Mouse (Mus musculus) embryonic facial prominence, embryonic 15.5 days (tissue): ENCODE data around the gene Tmem106c. TPM values are rescaled to one million over a fixed set of nuclear protein-coding genes. Genes with fewer than 3 reads are reported as not detected.
A peak's percentile ranks its signal among the peaks of the same experiment; 100 is the strongest.

ENCODE experiments used
- ATAC-seq: fragments of 200-750 bp; cut with Nextera tagmentation; 2 replicates; pipeline ENCODE4 v1.8.0; 2017; ENCODE audit warnings: low read depth, moderate TSS enrichment; ENCODE audit not compliant: insufficient number of reproducible peaks, low FRiP score, low TSS enrichment
- H3K27ac ChIP-seq: fragments of 300-500 bp; sonication (generic); replicated peaks from 2 replicates; pipeline ENCODE4 v1.5.1; 2015; ENCODE audit warnings: mild to moderate bottlenecking, inconsistent platforms
- H3K27me3 ChIP-seq: fragments of 300-500 bp; sonication (generic); 2 replicates; pipeline ENCODE4 v1.6.1; 2015; ENCODE audit warnings: inconsistent platforms
- H3K36me3 ChIP-seq: fragments of 300-500 bp; sonication (generic); 2 replicates; pipeline ENCODE4 v1.6.1; 2015; ENCODE audit warnings: mild to moderate bottlenecking, inconsistent platforms
- H3K4me1 ChIP-seq: fragments of 300-500 bp; sonication (generic); 2 replicates; pipeline ENCODE4 v1.6.1; 2015; ENCODE audit warnings: inconsistent platforms
- H3K4me2 ChIP-seq: fragments of 300-500 bp; sonication (generic); replicated peaks from 2 replicates; pipeline ENCODE4 v1.6.1; 2015; ENCODE audit warnings: mild to moderate bottlenecking, inconsistent platforms
- H3K4me3 ChIP-seq: fragments of 300-500 bp; sonication (generic); replicated peaks from 2 replicates; pipeline ENCODE4 v1.5.1; 2015; ENCODE audit warnings: mild to moderate bottlenecking, inconsistent platforms
- H3K9ac ChIP-seq: fragments of 300-500 bp; sonication (generic); 2 replicates; pipeline ENCODE4 v1.6.1; 2015; ENCODE audit warnings: inconsistent platforms
- H3K9me3 ChIP-seq: fragments of 300-500 bp; sonication (generic); replicated peaks from 2 replicates; pipeline ENCODE4 v1.6.1; 2016; ENCODE audit warnings: inconsistent platforms
- WGBS: fragments of 180-500 bp; shearing (Covaris S2); methylation state at CpG from one replicate; pipeline ENCODE4 v1.1.7; 2015; 5-methylcytosine and 5-hydroxymethylcytosine counted together
- polyA plus RNA-seq: library from polyadenylated mRNA; unstranded; fragments of >200 nt; fragmentation: Nextera tagmentation; extraction: Ambion mirVana; gene quantifications from 2 replicates; pipeline ENCODE4 v1.2.1, GENCODE M21; 2015

The Tmem106c gene
- polyA plus RNA-seq, 1 experiment from 2014 or later, result 60.8 TPM

DNA sequence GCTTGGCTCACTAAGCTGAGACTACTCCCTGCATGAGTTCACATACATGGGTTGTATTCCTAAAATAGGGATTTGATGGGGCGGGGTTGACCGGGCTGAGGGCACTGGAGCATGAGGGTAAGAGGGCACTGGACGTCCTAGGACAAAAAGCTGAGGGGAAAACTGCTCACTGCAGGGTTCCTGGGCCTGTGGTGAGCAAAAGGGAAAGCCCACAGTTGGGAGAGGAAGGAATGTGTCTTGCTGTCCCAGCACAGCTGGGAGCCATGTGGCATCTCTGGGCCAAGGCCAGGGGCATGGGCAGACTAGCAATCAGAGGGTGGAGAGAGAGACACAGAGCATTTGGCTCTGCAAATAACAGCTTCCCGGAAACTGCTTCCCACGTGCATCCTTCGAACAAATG is 25.4 kb upstream of the Tmem106c start:
- 48% methylated on average over 6 of the region's 6 CpGs for WGBS

GRCm38 (mm10) chr15:97940088-97940487 is 23.9 kb upstream of the Tmem106c start:
- ATAC-seq, result no peak
- WGBS, result 82% methylated on average over 2 of the region's 2 CpGs

More for the DNA sequence above, 25.4 kb upstream of the Tmem106c start:
- Histone ChIP-seq H3K27ac (no peak overlapping the region), H3K9me3 (no peaks in the 10 kb centered on the region), H3K36me3 (no peaks in the 10 kb centered on the region), H3K4me1 (peaks cover 6% of the 10 kb centered on the region; the same call in 1 of the 2 replicates), H3K4me2 (no peak overlapping the region), H3K27me3 (no peaks in the 10 kb centered on the region), H3K9ac (no peak overlapping the region), H3K4me3 (no peak overlapping the region)
- ATAC-seq, result peak; percentile 72

DNA sequence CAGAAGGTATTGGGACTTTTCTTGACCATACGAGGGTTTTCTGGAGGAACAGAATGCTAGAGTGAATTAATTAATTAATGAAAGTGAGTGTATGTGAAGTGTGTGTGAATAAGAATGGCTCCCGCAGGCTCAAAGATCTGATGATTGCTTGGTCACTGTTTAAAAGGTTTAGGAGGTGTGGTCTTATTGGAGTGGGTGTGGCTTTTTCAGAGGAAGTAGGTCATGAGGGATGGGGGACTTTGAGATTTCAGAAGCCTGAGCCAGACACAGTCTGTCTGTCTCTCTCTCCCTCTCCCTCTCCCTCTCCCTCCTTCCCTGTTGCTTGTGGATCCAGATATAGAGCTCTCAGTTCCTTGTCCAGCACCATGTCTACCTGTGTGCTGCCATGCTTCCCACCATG is 22.7 kb upstream of the Tmem106c start:
- Histone ChIP-seq H3K4me1 (peaks cover 6% of the 10 kb centered on the region; the same call in 1 of the 2 replicates), H3K4me2 (no peak overlapping the region), H3K27me3 (no peaks in the 10 kb centered on the region), H3K9ac (no peak overlapping the region), H3K4me3 (no peak overlapping the region), H3K9me3 (no peaks in the 10 kb centered on the region), H3K36me3 (no peaks in the 10 kb centered on the region), H3K27ac (no peak overlapping the region)
- 89% methylated on average over 2 of the region's 2 CpGs for WGBS
- ATAC-seq, result no peak

More at GRCm38 (mm10) chr15:97940088-97940487, 23.9 kb upstream of the Tmem106c start:
- Histone ChIP-seq H3K4me3 (no peak overlapping the region), H3K9ac (no peak overlapping the region), H3K4me2 (no peak overlapping the region), H3K9me3 (no peaks in the 10 kb centered on the region), H3K36me3 (no peaks in the 10 kb centered on the region), H3K4me1 (peaks cover 6% of the 10 kb centered on the region; the same call in 1 of the 2 replicates), H3K27me3 (no peaks in the 10 kb centered on the region), H3K27ac (no peak overlapping the region)

- Histone ChIP-seq H3K27ac (no peak overlapping the region), H3K36me3 (no peaks in the 10 kb centered on the region), H3K9ac (no peak overlapping the region), H3K4me1 (peaks cover 6% of the 10 kb centered on the region; the same call in 1 of the 2 replicates), H3K4me3 (no peak overlapping the region), H3K27me3 (no peaks in the 10 kb centered on the region), H3K4me2 (no peak overlapping the region), H3K9me3 (no peaks in the 10 kb centered on the region)
- WGBS, result 79% methylated on average over 8 of the region's 8 CpGs
- no peak for ATAC-seq
These were observed 21.5 kb upstream of the Tmem106c start for GRCm38 (mm10) chr15:97942538-97942937.

DNA sequence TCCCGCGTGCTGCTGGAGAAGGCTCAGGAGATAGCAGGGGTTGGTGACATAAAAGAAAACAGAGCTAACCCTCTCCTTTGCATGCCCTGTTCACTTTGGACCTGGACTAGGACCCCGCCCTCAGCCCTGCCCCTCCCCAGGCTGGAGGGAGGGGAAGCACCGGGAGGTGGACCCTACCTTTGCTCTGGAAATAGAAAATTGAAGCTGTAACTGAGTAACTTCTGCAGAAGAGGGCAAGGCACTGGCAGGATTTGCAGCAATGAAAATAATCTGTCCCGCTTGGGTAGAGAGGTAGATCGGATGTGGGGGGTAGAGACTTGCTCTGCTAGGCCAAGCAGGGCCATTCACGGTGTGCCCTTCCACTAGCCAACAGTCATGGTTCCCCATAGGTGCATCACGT is 20.6 kb upstream of the Tmem106c start:
- H3K36me3 ChIP-seq, result no peaks in the 10 kb centered on the region
- H3K27ac ChIP-seq, result no peak overlapping the region
- peaks cover 6% of the 10 kb centered on the region; the same call in 1 of the 2 replicates for H3K4me1 ChIP-seq
- 88% methylated on average over 8 of the region's 8 CpGs for WGBS
- no peak for ATAC-seq
- no peaks in the 10 kb centered on the region for H3K27me3 ChIP-seq
- H3K9me3 ChIP-seq, result no peaks in the 10 kb centered on the region
- H3K4me3 ChIP-seq, result no peak overlapping the region
- H3K9ac ChIP-seq, result no peak overlapping the region
- no peak overlapping the region for H3K4me2 ChIP-seq

DNA sequence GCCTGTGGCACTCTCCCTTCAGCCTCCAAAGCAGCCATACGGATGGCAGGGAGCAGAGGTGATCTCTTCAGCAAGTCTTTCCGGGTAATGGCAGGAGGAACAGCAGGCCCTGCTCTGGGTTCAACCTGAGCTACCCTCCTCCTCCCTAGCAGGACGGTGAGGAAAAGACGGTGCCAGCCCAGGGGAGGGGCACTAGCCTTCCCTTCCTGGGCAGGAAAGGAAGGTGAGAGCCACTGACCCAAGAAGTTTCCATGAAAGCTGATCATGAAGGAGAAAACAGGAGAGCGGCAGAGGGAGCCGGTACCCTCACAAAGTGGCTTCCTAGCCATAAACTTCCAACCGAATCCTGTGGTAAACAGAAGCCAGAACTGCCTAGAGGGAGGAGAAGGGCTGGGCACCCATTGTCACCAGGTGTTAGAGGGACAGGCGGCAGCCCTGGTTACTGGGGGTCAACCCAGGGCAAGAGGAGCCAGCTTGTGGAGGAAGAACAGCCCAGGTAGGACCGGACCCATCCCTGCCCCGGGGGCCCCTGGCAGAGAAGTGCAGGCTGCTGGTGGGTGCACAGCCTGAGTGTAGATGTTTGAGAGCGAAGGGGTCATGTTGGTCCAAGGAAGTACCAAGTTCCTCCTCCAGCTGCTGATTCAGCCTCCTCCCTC is 19.0 kb upstream of the Tmem106c start:
- Histone ChIP-seq H3K36me3 (no peaks in the 10 kb centered on the region), H3K27me3 (no peaks in the 10 kb centered on the region), H3K4me2 (no peak overlapping the region), H3K4me3 (no peak overlapping the region), H3K9ac (no peak overlapping the region), H3K27ac (no peak overlapping the region), H3K9me3 (no peaks in the 10 kb centered on the region), H3K4me1 (peaks cover 15% of the 10 kb centered on the region)
- WGBS, result 71% methylated on average over 11 of the region's 11 CpGs
- no peak for ATAC-seq

- H3K36me3 ChIP-seq, result no peaks in the 10 kb centered on the region
- no peak overlapping the region for H3K9ac ChIP-seq
- H3K4me1 ChIP-seq, result peaks cover 20% of the 10 kb centered on the region
- H3K4me2 ChIP-seq, result no peak overlapping the region
- WGBS, result 73% methylated on average over 10 of the region's 11 CpGs
- H3K4me3 ChIP-seq, result no peak overlapping the region
- no peak; the same call in 1 of the 2 replicates for ATAC-seq
- H3K27me3 ChIP-seq, result no peaks in the 10 kb centered on the region
- H3K9me3 ChIP-seq, result no peaks in the 10 kb centered on the region
- no peak overlapping the region for H3K27ac ChIP-seq
These were observed 18.2 kb upstream of the Tmem106c start for GRCm38 (mm10) chr15:97945656-97946315.

GRCm38 (mm10) chr15:97948720-97949119 is 15.3 kb upstream of the Tmem106c start:
- 0 out of 2 replicates have a peak overlapping the region, but pooled peaks have one; percentile 8 for H3K27ac ChIP-seq
- H3K36me3 ChIP-seq, result no peaks in the 10 kb centered on the region
- H3K4me1 ChIP-seq, result peaks cover 25% of the 10 kb centered on the region
- H3K4me3 ChIP-seq, result no peak overlapping the region
- 29% methylated on average over 7 of the region's 7 CpGs for WGBS
- H3K9me3 ChIP-seq, result no peaks in the 10 kb centered on the region
- H3K27me3 ChIP-seq, result no peaks in the 10 kb centered on the region
- H3K9ac ChIP-seq, result no peak overlapping the region
- no peak for ATAC-seq
- no peak overlapping the region for H3K4me2 ChIP-seq

GRCm38 (mm10) chr15:97949706-97950105 is 14.3 kb upstream of the Tmem106c start:
- no peak overlapping the region for H3K4me3 ChIP-seq

GRCm38 (mm10) chr15:97950240-97950639 is 13.8 kb upstream of the Tmem106c start:
- ATAC-seq, result no peak
- WGBS, result 32% methylated on average over 7 of the region's 7 CpGs
- no peaks in the 10 kb centered on the region for H3K36me3 ChIP-seq
- H3K4me1 ChIP-seq, result peaks cover 25% of the 10 kb centered on the region
- no peak overlapping the region for H3K9ac ChIP-seq
- no peaks in the 10 kb centered on the region for H3K9me3 ChIP-seq
- no peak overlapping the region for H3K27ac ChIP-seq
- H3K4me3 ChIP-seq, result no peak overlapping the region
- no peak overlapping the region for H3K4me2 ChIP-seq
- no peaks in the 10 kb centered on the region for H3K27me3 ChIP-seq

More at GRCm38 (mm10) chr15:97949706-97950105, 14.3 kb upstream of the Tmem106c start:
- H3K27me3 ChIP-seq, result no peaks in the 10 kb centered on the region
- no peak overlapping the region for H3K4me2 ChIP-seq
- H3K27ac ChIP-seq, result peak overlapping the region; percentile 8; the same call in 1 of the 2 replicates
- no peak overlapping the region for H3K9ac ChIP-seq
- no peaks in the 10 kb centered on the region for H3K9me3 ChIP-seq
- no peaks in the 10 kb centered on the region for H3K36me3 ChIP-seq
- 61% methylated on average over 3 of the region's 3 CpGs for WGBS
- H3K4me1 ChIP-seq, result peaks cover 25% of the 10 kb centered on the region
- ATAC-seq, result no peak

DNA sequence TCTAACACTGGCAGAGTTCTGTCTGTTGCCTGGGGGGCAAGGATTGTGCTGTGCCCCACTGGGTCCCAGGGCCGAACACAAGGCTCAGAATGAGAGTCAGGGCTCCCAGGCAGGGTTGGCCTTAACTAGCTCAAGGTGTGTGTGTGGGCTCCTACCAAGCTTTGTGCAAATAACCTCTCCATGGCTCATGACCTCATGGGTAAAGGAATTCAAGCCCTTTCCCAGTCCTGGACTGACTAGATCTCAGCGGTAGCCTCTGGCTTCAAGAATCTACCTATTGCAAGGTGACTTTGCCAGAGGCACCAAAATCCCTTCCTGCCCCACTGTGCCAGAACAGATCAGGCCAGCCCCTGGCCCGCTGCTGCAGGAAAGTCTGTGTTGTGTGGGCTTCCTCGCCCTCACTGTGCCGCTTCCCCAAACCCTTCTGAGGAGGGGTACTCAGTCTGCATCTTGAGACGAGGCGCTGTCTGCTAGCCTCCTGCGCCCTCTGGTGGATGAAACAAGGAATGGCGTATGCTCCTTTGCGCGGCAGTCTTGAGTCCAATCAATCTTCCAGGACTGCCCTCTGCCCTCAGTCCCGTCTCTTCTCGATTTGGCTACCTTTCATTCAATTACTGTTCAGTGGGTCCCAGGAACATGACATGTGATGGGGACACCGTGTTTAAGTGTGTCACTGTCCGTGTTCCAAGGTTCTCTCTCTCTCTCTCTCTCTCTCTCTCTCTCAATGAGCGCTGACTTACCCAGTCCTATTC is 11.7 kb upstream of the Tmem106c start:
- Histone ChIP-seq H3K9ac (no peak overlapping the region), H3K36me3 (no peaks in the 10 kb centered on the region), H3K27me3 (no peaks in the 10 kb centered on the region), H3K4me2 (no peak overlapping the region), H3K9me3 (no peaks in the 10 kb centered on the region), H3K4me3 (no peak overlapping the region), H3K27ac (no peak overlapping the region), H3K4me1 (peaks cover 33% of the 10 kb centered on the region)
- ATAC-seq, result no peak
- WGBS, result 14% methylated on average over 16 of the region's 16 CpGs
